Mouse (Mus musculus) cerebellum, adult 2 months (tissue): ENCODE data around the gene Eif4e1b. TPM values are rescaled to one million over a fixed set of nuclear protein-coding genes. Genes with fewer than 3 reads are reported as not detected.

ENCODE experiments used
- DNase-seq, 2 experiments: peaks; one replicate each; pipeline ENCODE4 v3.0.0; 2021
- H3K27ac ChIP-seq: fragments of 200-500 bp; 2 replicates; pipeline ENCODE4 v1.5.1; 2012; ENCODE audit warnings: low read length, control low read depth, inconsistent platforms; ENCODE audit not compliant: insufficient read depth
- H3K27me3 ChIP-seq: fragments of 200-500 bp; 2 replicates; pipeline ENCODE4 v1.6.1; 2012; ENCODE audit warnings: inconsistent platforms, mild to moderate bottlenecking, low read length, moderate library complexity; ENCODE audit not compliant: control insufficient read depth, insufficient read depth
- H3K4me1 ChIP-seq: fragments of 200-500 bp; 2 replicates; pipeline ENCODE4 v1.6.1; 2011; ENCODE audit warnings: low read length; ENCODE audit not compliant: control insufficient read depth, insufficient read depth
- H3K4me3 ChIP-seq: fragments of 200-500 bp; replicated peaks from 2 replicates; pipeline ENCODE3; 2011; ENCODE audit warnings: mild to moderate bottlenecking, low read depth, low read length, control low read depth; ENCODE audit not compliant: insufficient read depth
- CTCF ChIP-seq: fragments of 200-500 bp; IDR thresholded peaks from 2 replicates; pipeline ENCODE4 v1.5.1; 2011; ENCODE audit warnings: low read depth, mild to moderate bottlenecking, control low read depth, low read length, moderate library complexity, borderline replicate concordance; ENCODE audit not compliant: insufficient read depth
- POLR2A ChIP-seq: fragments of 200-500 bp; IDR thresholded peaks from 2 replicates; pipeline ENCODE4 v1.6.1; 2011; ENCODE audit warnings: low read length, control low read depth, borderline replicate concordance; ENCODE audit not compliant: insufficient read depth
- WGBS: fragments of 180-500 bp; shearing (Covaris S2); methylation state at CpG from one replicate; pipeline ENCODE4 v1.1.7; 2018; 5-methylcytosine and 5-hydroxymethylcytosine counted together
- polyA plus RNA-seq: library from polyadenylated mRNA; depleted of rRNA; stranded (reverse); fragments of >200 nt; gene quantifications from 2 replicates; pipeline ENCODE4 v1.2.3, GENCODE M21; 2012

The Eif4e1b gene
- polyA plus RNA-seq, 1 experiment = not detected

DNA sequence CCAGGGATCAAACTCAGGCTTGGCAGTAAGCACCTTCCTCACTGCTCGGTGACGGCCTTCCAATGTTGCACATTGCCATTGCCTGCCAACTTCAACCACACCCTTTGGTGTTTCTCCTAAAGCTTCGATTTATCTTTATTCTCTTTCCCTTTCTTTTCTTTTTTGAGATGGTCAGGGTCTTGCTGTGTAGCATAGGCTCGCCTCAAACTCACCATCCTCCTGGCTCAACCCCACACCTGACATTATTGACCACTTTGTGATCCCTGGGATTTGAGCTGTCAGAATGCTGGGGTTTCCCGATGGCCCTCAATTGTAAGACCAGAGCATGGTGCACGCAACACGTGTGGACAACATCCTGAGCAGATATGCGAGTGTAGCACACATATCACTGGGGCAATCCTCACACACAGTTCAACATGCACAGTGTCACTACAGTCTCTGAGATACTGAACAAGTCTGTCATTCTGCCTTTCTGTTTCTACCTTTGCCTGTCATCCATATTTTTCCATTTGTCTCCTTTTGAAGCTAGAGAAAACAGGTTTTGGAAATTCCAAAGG lies 27.6 kb upstream of the Eif4e1b start:
- 74% methylated on average over 8 of the region's 8 CpGs for WGBS
- Histone ChIP-seq H3K4me3 (no peak overlapping the region), H3K27me3 (no peaks in the 10 kb centered on the region), H3K27ac (peak overlapping the region; percentile 25; the same call in 1 of the 2 replicates), H3K4me1 (peaks cover 69% of the 10 kb centered on the region)
- peak in 1 of 2 experiments; percentile 31 for DNase-seq
- no peak for TF ChIP-seq POLR2A

DNA sequence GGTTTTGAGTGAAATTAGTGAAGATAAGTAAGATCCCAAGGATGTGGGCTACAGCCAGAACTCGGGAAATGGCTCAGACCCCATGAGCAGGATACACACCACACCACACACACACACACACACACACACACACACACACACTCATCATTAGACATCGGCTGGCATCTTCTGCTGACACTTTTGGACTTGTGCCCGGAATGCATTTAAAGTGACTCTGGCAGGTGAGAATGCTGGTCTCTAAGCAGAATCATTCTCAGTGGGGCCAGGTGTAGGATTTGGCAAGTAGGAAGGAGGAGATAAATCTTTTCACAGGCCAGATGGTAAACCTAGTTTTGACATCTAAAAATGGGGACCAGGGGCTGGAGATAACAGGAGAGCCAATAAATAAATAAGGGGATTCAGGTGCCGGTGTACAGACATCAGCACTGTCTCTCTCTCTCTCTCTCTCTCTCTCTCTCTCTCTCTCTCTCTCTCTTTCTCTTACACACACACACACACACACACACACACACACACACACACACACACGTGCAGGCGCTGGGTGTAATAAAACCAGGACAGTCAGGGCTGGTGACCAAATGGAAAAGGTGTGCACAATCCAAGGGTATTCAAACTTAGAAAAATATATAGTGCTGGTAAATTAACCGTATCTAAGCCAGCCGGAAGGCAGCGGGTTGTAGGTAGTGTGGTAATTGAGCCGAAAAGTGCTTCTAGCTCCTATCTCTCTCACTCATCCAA lies 26.5 kb upstream of the Eif4e1b start:
- WGBS = 3% methylated on average over 10 of the region's 10 CpGs
- H3K4me1 ChIP-seq = peaks cover 59% of the 10 kb centered on the region
- TF ChIP-seq POLR2A (no peak), CTCF (no peak)
- peak; percentile 80 to 91 for DNase-seq
- no peaks in the 10 kb centered on the region for H3K27me3 ChIP-seq
- H3K4me3 ChIP-seq = peak overlapping the region; percentile 56
- peak overlapping the region; percentile 87 for H3K27ac ChIP-seq

DNA sequence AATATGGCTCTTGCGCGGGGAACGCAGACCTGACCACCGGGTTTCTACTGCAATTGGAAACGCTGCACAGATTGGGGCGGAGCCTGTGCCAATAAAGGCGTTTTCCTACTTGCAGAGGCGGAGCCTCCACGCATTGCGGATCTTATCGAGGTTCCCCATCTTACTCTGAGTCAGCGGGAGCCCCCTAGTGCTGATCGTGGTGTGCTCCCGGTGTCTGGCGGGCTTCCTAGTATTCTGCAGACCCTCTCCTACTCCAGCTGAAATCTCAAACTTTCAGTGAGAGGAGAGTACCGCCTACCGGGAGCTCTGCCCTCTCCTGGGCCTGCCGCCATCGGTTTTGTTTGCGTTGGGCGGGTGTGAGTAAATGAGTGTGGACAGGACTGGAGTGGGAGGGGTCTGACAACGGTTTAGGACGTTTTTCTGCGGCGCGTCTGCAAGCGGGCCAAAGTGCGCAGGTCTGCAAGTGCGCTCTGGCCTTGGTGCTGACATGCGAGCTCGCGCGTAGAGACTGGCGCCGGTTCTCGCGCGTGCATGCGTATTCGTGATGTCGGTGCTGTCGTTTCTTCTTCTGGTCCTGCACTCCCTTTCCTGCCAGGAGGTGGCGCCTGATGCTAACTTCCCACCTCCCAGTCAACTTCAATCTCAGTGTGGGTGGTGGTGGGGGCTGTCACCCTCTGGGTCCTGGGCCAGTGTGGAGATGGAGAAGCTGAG lies 25.6 kb upstream of the Eif4e1b start:
- TF ChIP-seq CTCF (peak; percentile 95), POLR2A (peak; percentile 63)
- DNase-seq = peak; percentile 96 to 98
- WGBS = under 1% methylated on average over 43 of the region's 43 CpGs
- H3K4me3 ChIP-seq = peak overlapping the region; percentile 56
- no peaks in the 10 kb centered on the region for H3K27me3 ChIP-seq
- H3K4me1 ChIP-seq = peaks cover 51% of the 10 kb centered on the region
- H3K27ac ChIP-seq = peak overlapping the region; percentile 87

DNA sequence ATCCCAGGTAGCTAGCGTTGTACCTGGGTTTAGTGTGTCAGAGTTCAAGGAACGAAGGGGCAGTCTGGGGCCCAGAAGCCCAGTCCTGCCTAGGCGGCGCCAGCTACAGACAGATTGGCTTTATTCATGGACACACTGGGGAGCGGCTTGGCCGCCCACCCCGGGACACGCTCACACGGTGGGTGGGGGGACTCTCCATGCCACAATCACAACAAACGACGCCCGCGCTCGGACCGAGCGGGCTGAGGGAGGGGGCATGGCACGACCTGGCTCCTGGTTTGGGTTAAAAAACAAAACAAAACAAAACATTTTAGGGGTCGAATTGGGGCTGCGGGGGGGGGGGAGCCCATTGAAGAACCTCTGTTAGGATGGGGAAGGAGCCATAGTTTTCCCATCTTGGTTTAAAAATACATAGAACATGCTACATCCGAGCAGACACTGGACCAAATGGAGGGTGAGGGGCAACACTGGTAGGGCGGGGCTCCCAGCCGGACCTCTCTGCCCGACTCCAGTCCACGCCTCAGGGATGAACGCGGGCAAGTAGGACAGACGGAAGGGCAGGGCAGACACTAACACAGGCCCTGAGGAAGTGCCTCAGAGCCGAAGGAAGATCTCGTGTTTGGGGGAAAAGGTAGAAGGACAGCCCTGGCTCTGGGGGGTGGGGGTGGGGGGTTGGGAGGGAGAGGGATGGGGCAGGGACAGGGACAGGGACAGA lies 24.9 kb upstream of the Eif4e1b start:
- WGBS = under 1% methylated on average over 29 of the region's 29 CpGs
- DNase-seq = peak; percentile 56 to 62
- no peak for TF ChIP-seq POLR2A
- TF ChIP-seq CTCF = no peak
- H3K4me3 ChIP-seq = peak overlapping the region; percentile 56
- H3K27ac ChIP-seq = peak overlapping the region; percentile 81
- no peaks in the 10 kb centered on the region for H3K27me3 ChIP-seq
- peaks cover 46% of the 10 kb centered on the region for H3K4me1 ChIP-seq

DNA sequence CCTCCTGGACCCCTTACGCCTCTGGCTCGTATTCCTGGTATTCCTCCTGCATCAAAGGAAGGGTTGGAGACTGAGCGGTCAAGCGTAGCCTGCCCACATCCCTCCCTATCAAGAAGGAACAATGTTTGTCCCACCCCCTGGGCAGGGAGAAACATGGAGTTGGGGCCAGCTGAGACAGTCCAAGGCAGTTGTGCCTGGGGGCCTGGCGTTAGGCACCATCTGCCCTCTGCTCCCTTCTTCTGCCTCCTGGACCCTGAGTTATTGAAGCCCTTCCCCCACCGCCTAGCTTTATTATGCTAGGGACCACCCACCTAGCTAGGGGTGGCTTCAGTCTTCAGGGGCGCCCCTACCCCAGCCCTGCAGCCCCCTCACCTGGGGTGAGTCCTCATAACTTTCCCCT lies 24.3 kb upstream of the Eif4e1b start:
- no peak for TF ChIP-seq POLR2A
- no peak for TF ChIP-seq CTCF
- WGBS = 12% methylated on average over 7 of the region's 7 CpGs
- no peaks in the 10 kb centered on the region for H3K27me3 ChIP-seq
- peaks cover 48% of the 10 kb centered on the region for H3K4me1 ChIP-seq
- DNase-seq = peak; percentile 49 to 60
- peak overlapping the region; percentile 81; the same call in 1 of the 2 replicates for H3K27ac ChIP-seq
- no peak overlapping the region for H3K4me3 ChIP-seq

DNA sequence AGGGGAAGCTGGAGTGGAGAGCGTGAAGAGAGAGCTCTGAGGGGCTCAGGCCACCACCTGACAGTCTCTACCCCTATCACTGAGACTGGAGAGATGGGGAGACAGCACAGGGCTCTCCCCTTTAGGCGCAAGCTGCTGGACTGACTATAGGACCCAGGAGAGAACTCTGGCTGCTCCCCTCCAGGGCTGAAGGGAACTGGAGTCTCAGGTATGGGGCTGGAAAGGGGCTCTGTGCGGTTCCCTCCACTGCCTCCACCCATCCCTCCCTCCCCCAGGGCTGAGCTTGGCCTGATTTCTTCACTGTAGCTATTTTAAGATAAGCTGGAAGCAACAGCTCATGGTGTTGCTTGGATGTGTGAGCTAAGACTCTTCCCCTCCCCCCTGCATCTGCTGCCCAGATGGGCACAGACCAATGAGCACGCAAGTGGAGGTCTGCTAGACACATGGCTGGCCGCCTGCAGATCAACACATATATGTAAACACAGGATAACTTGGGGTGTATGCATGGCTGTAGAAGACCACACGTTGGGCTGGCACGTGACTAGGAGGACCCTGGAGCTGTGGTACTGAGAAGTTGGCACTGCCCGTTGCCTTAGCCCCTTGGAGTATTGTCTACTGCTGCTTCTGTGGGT lies 23.5 kb upstream of the Eif4e1b start:
- peak; percentile 68 to 78 for DNase-seq
- WGBS = 18% methylated on average over 8 of the region's 8 CpGs
- Histone ChIP-seq H3K27ac (peak overlapping the region; percentile 81), H3K4me1 (peaks cover 42% of the 10 kb centered on the region), H3K27me3 (no peaks in the 10 kb centered on the region), H3K4me3 (no peak overlapping the region)
- TF ChIP-seq POLR2A (no peak), CTCF (no peak)

DNA sequence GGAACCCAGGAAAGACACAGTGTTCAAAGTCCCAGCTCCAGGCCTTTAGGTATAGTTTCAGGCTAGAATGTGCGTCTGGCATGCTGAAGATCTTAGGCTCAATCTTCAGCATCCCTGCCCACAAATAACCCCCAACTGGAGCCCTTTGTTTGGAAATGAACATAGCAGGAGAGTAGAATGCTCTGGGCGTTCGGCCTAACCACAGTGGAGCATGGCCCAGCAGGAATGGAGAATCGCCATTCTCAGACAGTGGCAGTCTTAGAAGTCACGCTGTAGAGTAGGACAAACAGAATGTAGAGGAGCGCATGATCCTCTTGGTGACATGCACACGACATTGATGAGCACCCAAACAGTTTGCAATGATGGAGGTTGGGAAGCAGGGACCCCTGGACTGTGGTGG lies 22.9 kb upstream of the Eif4e1b start:
- Histone ChIP-seq H3K27me3 (no peaks in the 10 kb centered on the region), H3K4me1 (peaks cover 38% of the 10 kb centered on the region), H3K4me3 (no peak overlapping the region), H3K27ac (peak overlapping the region; percentile 81; the same call in 1 of the 2 replicates)
- 33% methylated on average over 7 of the region's 7 CpGs for WGBS
- peak in 1 of 2 experiments; percentile 39 for DNase-seq
- TF ChIP-seq POLR2A (no peak), CTCF (no peak)
